Comparison of ENCODE assay signal across 9 mouse cellular contexts in genomic region chr1:170694821-170695291, GRCm38 (mm10). TPM values are rescaled to one million over a fixed set of nuclear protein-coding genes. Genes with fewer than 3 reads are reported as not detected.
DNase-seq lines count a peak whose midpoint lies in the region.
"Had no signal": no experiment of that assay in that cellular context is flagged by ENCODE, and none has a peak within 500 bp of the region (broad histone marks: within the 10 kb centered on the region; RNA-seq: fewer than 3 reads in every experiment).

No protein-coding gene starts in this region.

- peak; percentile 16 for DNase-seq in cerebellum, adult 11-12 months
- no peak for DNase-seq in cerebellum, postnatal 36 days
- peak; percentile 40 to 41 for DNase-seq in lung, adult 18-20 months
- no peak for DNase-seq in lung, postnatal 4 days
- DNase-seq in gastrocnemius, postnatal 25 days: peak; percentile 84
- DNase-seq in lung, postnatal 36 days: peak; percentile 40
- DNase-seq in thymus, postnatal 25 days: no peak
- DNase-seq in embryo, embryonic 10 days (ENCODE audit: low spot score): no peak
- DNase-seq: right cerebral cortex, postnatal 14 days had no signal

RNA-seq across cellular contexts. Expression of gene Olfml2b, which starts 50.5 kb away (rescaled TPM):
- 10 to 100 TPM in 1 of 2 experiments, 1 to 10 TPM in 1; 8.0 to 12.4 TPM for total RNA-seq in gastrocnemius, postnatal 25 days (2021)

Comparison
In these comparisons a context has a peak if more than half of its experiments do, and no peak if none do; other contexts are left out.
1. DNase-seq: peak in cerebellum, adult 11-12 months (single experiment), lung, adult 18-20 months (2 of 2), gastrocnemius, postnatal 25 days (single experiment) and lung, postnatal 36 days (single experiment); none in cerebellum, postnatal 36 days (0 of 2), lung, postnatal 4 days (0 of 2), thymus, postnatal 25 days (single experiment) and embryo, embryonic 10 days (single experiment).